Mouse (Mus musculus) heart, postnatal 10 days (tissue): ENCODE measurements around the gene Prkg1. TPM values are rescaled to one million over a fixed set of nuclear protein-coding genes. Genes with fewer than 3 reads are reported as not detected.

Experiments
- DNase-seq, 2 experiments: peaks; one replicate each; pipeline ENCODE4 v3.0.0; 2021
- intact Hi-C: fragments of 180-260 bp; cut with DNase I; formaldehyde crosslinking; loops from one replicate; pipeline ENCODE4 v1.15.1; 2025
- total RNA-seq, 2 experiments: library from RNA; stranded (reverse); gene quantifications; 2 replicates each; pipeline ENCODE4 v1.2.3; 2021

The Prkg1 gene
- total RNA-seq, 2 experiments from 2014 or later, result 20.8 to 25.6 TPM

DNA sequence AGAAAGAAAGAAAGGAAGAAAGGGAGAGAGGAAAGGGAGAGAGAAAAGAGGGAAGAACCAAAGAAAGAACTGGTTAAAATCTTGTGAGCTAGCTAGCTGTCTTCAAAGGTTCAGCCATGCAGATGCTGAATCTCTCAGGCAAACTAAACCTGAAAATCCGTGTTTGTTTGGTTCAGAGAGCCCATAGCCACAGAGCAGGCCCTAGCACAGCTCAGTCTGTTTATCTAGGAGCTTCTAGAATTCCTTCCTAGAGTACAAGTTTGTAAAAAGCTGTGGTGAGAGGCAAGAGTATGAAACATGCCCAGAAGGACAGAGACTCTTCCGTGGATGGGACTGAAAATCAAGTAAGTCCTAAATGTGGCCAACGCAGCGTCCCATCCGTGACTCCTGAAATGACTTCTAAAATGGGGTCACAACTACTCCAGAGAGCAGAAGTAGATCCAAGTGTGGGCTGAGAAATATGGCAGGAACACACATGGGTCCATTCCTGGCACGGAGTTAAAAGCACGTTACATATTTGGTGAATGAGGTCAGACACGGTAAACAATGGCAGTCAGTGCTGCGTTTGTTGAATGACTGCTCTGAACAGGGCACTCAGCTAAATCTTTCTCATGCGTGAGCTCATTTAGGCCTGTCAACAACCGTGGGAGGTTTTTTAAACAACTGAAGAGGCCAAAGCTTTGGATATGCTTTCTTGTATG lies 13.7 kb downstream of the Prkg1 start:
- peak in 1 of 2 experiments; percentile 30 for DNase-seq
- intact Hi-C loops, result loop anchor here (5.0 to 10.0 kb wide), 2 partner anchors 666 to 1084 kb away; partner anchors contain the start of gene Cstf2t

DNA sequence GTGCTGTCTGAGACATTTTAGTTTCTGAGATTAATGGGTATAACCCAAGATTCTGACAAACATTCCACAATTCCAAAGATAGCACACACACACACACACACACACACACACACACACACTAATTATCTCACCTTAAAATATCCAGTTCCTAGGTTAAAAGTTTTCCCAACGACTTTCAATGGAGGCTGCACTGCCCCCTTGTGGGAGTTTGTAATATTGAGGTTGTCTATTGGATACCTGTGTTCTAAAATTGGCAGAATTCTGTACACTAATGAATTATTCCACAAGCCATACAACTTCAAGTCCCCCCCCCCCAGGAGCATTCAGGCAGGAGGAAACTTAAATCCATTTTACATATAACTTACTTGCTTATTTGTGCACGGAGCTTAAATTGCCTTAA lies 18.2 kb downstream of the Prkg1 start:
- intact Hi-C loops, result loop anchor here (5.0 kb wide), 2 partner anchors 404 to 904 kb away; no protein-coding TSS in a partner anchor

DNA sequence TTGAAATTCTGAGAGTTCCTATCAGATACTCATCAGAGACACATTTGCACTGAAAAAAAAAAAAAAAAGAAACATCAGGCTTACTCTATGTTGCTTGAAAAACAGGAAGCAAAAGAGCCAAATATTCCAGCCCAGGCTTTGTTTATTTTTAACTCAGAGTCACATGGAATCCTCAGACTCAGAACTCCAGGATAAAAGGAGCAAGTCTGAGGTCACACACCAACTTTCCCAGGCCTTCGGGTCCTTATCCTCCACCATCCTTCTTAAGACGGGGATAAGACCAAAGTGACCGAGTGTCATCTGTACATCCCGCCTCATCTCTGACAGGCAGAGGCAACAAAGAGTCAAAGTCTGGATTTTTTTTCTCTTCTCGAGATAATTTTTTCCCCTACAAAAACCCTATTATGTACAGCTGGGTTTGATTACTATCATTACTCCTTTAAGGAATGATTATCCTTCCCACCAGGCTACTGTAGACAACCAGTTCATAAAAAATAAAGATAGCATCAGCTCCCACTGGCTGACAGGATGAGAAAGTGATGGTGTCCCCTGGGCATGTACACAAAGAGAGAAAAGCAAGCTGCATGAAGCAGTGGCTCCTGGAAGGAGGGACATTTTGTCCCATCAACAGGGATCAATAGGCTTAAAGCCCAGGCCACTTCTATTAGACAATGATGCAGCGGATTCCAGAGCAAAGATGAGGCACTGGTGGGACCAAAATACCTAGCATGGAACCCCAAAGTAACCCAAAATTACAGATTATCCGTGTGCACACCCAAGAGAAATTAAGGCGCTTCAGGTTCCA lies 21.4 kb downstream of the Prkg1 start:
- intact Hi-C loops, result no loop called here
- peak in 1 of 2 experiments; percentile 20 for DNase-seq

More for the DNA sequence above, 18.2 kb downstream of the Prkg1 start:
- DNase-seq, result peak; percentile 55 to 78

DNA sequence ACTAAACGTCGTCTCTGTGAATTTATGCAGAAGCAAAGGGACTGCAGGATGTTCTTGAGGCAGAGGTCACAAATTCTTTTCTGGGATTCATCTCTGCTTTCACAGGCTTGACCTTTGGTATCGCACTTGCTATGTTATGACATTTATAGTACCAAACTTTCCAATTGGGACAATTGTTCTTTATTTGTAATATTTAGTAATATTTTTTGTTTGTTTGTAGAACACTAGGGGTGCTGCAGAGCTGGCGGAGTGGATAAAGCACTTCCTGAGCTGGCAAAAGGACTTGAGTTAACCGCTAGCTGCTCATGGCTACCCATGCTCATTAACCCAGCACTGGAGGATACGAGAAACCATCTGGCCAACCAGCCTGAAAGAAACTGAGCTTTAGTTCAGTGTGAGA lies 49.9 kb downstream of the Prkg1 start:
- no peak for DNase-seq
- intact Hi-C loops, result no loop called here

DNA sequence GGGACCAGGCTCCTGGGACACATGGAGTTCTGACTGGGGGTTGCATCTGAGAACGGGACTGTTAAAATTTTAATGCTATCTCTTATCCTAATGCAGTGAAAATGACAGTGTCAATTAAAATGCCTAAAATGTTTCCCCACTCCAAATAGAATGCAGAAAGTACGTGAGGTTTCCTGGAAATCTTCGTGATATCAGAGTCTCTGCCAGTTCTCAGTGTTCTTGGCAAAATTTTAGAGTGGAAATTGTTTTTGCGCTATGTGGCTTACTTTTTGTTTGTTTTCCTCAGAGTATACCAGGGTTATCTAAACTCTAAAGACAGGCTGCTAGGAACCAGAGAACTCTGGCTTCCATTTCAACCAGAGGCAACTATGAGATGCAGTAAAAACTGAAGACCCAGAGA lies 50.4 kb downstream of the Prkg1 start:
- intact Hi-C loops, result no loop called here
- DNase-seq, result no peak

DNA sequence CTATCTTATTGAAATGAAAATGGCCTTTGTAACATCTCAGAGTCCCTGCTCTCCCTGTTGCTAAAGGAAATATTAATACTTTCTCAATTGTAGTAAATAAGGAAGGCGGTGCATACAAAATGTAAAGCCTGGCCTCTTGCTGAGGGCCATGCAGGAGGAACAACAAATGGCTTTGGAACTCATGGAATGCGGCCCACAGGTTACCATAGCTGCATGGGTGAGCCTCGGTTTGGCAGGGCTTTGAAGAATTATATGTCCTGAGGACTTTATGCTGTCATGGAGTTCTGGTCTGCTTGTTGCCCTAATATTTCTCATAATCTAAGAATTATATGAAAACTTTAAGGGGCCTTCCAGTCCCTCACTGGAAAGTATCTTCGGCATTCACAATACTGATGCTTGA lies 51.5 kb downstream of the Prkg1 start:
- DNase-seq, result no peak
- intact Hi-C loops, result no loop called here

DNA sequence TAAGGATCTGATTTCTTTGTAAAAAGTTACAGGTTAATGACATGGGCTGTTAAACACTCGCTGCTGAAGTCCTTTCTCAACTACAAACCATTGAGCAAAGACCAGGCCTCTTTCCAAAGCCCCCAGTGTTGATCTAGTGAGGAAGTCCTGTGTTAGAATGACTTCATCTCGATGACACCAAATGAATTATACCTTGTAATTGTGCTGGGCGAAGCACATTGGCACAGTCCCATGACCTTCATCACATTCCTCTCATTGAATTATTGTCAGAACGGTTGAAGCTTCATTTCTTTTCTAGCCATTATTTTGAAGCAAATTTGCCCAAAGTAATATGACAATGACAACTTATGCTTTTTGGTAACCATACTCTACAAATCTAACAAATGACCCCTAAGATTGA lies 54.5 kb downstream of the Prkg1 start:
- intact Hi-C loops, result no loop called here
- DNase-seq, result no peak

DNA sequence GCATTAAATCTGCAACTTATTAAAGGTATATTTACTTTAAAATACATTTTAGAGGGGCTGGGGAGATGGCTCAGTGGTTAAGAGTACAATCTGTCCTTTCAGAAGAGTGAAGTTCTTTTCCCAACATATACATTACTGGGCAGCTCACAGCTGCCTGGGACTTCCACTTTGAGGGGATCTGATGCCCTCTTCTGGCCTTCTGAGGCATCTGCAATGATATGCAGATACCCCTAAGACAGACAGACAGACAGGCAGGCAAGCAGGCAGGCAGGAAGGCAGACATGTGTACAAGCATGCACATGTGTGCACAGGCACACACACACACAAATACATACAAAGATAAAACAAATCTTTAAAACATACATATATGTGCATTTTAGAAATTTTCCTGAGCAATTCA lies 60.8 kb downstream of the Prkg1 start:
- intact Hi-C loops, result no loop called here
- DNase-seq, result no peak

DNA sequence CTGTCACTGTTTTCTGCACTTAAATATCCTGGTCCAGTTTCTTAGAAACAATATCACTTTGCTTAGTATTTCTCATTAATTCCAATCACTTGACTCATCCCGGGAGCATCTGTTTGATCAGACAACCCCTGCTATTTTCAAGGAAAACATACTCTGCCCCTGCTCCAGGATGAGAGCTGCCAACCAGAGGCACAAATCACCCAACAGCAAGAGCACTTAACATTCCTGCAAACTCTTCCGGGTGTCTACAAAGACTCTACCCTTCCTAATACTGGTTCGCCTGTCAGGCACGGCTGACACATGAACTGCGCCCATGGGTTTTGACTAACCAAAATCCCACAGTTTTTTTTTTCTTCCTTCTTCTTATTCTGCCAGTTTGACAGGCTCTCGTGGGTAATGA lies 65.9 kb downstream of the Prkg1 start:
- peak; percentile 18 to 39 for DNase-seq
- intact Hi-C loops, result no loop called here

DNA sequence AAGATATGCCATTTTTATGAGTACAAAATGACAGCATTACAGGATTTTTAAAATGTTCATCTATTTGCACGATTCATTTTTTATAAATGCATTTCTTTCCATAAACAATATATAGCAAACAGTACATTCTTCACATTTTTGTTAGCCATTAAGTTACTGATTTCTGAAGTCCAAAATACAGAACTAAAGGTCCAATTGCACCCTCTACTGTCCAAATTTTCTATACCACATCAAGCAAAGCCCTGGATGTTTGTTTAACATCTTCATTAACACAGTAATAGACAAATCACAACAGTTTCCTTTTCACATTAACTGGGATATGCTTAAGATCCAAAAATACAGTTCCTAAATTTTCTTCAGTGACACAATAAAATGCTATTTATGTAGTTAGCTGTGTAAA lies 84.0 kb downstream of the Prkg1 start:
- intact Hi-C loops, result loop anchor here (2.0 to 5.0 kb wide), 2 partner anchors 338 to 1019 kb away; no protein-coding TSS in a partner anchor

DNA sequence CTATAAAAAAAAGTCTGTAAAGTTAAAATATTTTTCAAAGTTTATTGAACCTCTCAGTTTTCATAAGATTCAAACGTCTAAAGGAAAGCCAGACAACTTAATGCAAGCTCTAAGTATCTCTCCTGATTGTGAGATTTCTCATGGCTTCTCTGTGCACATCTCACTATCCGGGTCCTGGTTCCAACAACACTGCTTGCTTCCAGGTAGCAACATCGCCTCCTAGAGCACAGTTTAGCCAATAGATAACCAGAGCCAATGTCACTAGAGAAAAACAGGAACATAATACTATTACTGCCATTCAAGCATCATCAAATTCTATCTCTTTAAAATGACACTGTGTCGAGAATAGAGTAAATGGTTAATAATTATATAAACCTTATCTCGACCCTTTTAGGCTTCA lies 86.5 kb downstream of the Prkg1 start:
- intact Hi-C loops, result no loop called here

More for the DNA sequence above, 84.0 kb downstream of the Prkg1 start:
- DNase-seq, result no peak

DNA sequence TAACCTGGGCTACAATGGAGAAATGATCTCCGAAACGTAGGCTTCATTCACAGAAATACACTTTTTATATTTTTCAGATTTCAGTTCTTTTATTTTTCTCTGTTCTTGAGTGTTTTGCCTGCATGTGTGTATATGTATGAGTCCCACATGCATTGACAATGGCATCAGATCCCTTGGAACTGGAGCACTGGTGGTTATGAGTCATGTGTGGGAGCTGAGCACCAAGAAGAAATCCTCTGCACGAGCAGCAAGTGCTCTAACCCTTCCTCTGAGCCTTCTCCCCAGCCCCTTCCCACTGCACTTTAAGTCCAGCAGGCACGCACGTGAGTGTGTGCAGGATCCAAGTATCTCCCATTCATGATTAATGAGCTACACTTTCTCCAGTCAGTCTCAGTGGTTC lies 93.1 kb downstream of the Prkg1 start:
- intact Hi-C loops, result no loop called here

More for the DNA sequence above, 86.5 kb downstream of the Prkg1 start:
- DNase-seq, result no peak

DNA sequence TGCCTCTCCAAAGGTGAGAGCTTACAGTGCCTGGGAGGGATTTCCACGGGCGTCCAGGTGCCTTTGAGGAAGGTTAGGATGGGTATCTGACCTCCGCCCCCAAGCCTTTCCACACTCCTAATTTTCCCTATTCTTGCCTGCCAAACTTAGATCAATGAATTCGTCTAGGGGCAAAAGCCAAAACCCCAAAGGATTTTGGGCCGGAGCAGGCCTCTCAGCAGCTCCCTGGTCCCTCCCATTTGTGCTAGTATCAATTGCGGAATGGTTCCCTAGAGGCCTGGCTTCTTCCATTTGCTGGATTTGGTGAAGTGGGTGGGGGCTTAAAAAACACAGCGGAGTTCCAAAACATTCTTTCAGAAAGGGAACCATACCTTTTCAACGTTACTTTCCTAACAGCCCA lies 99.8 kb downstream of the Prkg1 start:
- no peak for DNase-seq
- intact Hi-C loops, result no loop called here

More for the DNA sequence above, 93.1 kb downstream of the Prkg1 start:
- DNase-seq, result no peak

DNA sequence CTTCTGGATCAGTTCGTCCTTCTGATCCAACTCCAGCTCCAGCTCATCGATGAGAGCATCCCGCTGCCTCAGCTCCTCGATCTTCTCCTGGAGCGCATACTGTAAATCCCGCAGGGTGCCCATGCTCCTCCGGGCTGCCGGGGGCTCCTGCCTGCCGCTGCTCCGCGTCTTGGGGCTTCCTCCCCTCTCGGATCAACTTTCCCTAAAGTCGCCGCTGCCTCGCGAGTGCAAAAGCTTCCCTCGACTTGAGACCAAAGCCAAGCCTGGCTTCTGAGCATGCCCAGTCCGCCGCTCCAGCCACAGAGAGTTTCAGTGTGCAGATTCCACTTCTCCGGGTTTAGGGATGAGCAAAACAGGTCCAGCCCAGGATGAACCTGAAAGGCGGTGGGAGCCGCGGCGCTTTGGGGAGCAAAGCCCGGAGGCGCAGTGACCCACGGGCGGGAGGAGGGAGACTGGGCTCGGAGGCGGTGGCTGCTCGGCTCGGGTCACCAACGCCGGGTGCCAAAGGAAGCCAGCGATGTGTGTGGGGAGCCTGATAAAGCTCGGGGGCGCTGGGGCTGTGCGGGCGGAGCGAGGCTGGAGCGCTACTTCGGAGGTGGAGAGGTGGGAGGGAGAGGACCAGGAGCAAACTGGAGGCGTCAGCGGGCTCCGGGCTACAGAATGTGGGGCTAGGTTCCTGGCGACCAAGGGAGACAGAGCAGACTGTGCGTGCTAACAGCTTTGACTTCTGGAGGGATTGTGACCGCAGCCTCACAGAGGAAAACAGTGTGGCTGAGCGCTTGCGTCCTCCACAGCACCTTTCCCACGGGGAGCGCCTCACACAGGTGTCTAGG lies 100.5 kb downstream of the Prkg1 start:
- intact Hi-C loops, result no loop called here
- DNase-seq, result peak; percentile 60 to 71

DNA sequence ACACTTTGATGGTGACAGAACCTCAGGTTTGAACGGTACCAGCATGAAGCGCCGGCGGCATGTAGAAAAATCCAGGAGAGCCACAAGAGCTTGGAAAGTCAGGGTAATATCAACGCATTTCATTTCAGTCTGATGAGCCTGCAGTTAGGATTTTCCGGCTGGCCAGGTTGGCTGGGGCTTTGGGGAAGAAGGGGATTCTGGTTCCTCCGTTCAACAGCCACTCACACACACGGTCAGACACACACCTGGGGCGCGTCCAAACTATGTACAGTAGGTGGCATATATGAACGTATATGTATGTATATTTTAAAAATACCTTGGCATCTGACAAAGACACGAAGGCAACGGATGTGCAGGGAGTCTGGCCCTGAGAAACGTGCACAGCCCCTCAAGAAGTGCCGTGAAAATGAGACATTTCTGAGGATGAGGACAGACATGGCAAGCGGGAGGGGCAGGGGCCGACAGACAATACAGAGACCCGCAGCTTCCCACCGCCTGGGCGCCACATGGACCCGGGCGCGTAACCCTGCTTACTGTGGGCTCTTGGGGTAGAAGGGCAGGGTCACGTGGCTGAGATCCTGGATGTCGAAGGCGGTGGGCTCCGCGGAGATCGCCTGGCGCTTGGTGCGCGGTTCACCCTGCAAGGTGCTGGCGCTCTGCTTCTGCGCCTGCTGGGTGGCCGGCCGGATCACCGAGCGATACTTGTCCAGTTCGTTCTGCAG lies 101.2 kb downstream of the Prkg1 start:
- intact Hi-C loops, result no loop called here
- no peak for DNase-seq

DNA sequence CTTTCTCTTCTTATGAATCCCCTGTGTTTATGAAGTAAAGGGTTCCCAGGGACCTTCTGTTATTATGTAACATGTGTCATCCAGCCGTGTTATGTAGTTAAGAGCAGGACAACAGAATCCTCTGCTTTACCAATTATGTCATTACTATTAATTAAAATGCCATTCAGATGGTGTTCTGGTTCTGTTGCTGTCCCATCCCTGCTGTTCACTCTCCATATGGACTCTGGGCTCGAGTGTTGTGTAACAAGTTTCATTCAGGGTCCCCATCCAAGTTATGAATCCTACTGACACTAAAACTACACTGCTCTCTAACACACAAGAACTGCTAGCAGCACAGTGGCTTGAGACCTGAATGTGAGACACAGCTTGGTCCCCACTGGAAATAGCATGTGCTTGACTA lies 102.0 kb downstream of the Prkg1 start:
- DNase-seq, result no peak
- intact Hi-C loops, result no loop called here

DNA sequence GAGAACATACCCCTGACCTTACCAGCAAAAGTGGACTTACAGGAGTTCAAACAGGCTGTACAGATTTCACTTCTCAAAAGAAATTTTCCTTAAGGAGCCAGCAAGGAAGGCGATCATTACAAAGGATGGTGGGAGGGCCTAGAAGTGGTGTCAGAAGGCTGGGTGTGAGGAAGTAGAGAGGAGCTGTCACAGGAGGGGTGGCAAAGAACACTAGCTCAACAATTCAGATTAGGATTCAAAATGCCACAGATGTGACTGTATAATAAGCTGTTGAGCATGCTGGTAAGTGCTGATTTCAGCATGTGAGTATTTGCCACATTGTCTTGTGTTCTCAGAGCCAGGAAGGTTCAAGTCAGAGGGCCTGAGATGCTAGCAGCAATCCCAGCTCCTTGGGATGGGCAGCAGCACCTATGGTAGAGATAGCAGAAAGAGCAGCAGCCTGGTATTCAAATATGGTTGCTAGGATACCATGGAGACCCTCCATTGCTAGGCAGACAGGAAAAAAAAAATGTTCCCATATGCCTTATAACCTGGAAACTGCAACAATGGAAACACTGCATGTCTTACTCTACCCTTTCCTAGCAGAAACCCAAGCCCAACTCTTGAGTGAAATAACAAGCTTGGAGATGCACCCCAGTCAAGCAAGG lies 106.0 kb downstream of the Prkg1 start:
- DNase-seq, result no peak
- intact Hi-C loops, result no loop called here

DNA sequence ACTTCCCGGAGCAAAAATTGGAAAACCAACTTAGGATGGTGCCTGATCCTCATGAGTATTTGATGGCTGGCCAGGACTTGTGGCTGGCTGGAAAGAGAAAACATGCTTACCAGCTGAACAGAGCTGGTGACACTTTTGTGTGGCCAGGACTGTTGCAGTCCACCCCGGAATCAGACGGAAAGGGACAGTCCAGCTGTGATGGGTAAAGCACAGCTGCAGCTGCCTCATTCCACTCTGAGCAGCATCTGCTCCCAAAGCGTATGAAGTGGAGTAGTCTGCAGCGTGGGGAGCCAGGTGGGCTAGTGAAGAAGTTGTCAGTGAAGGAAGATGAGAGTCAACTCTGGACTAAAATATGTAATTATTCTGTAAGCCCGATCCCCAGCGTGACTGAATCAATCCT lies 108.6 kb downstream of the Prkg1 start:
- no peak for DNase-seq
- intact Hi-C loops, result no loop called here

DNA sequence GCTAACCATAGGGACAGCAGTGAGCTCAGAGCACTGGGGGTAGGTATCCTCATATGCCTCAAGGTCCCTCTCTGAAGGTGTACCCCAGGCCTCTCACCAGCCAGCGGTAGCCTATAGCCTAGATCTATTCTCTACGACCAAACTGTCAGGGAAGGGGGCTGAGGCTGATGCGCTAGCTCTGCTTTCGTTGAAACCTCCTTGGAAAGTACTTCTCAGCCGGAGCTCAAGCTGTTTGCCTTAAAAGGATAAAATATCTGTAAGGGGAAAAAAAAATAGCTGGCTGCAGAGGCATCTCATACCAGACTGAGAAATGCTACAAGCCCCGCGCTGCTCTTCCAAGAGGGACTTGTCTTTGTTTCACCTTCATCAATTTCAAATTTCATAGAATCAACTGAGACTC lies 109.0 kb downstream of the Prkg1 start:
- intact Hi-C loops, result no loop called here
- no peak for DNase-seq

DNA sequence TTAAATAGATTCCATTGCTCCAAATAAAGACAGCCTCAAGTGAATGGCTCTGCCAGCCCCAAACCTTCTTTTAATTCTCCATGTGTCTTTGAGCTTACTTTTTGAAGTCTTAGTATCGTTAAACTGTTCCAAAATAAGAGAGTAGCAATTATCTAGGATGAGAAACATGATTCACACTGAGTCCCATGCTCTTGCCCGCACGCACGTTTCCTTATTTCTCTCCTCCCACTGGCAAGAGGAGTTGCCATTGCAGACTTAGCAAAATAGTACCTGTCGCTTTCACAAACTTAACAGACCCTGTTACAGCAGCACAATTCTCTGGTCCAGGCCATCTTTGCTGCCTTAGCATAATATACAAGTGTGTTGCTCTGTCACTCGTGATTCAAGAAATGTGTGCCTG lies 110.8 kb downstream of the Prkg1 start:
- intact Hi-C loops, result no loop called here
- DNase-seq, result no peak
